Mouse (Mus musculus) T-helper 2 cell (primary cell): ENCODE results near the gene Gm21244.
"Not testable (repeated sequence)": the region's sequence is repeated elsewhere in the genome, so short reads cannot be mapped to it uniquely, and the experiment has no call there.

ENCODE experiments used
- in situ Hi-C: fragments of 300-600 bp; cut with MboI, MseI; formaldehyde crosslinking; loops from one replicate; pipeline ENCODE4 v1.15.1; 2025; ENCODE audit warnings: high pct_unique_total_duplicates

Gene Gm21244

DNA sequence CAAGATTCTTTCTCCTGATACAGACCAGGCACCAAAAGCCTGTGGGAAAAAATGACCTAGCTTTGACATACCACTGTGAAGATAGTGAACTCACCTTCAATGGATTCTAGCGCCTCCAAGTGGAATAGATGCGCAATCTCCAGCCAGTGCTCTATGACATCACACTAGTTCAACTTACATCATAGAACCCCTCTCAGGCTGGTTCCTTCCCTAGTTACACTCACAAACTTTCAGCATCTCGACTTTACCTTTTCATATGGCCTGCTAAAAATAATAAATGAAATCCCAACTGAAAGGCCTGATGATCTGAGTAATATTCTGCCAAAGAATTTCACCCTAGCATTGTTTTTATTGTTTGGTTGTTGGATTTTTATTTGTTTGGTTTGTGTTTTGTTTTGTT, at the start of gene Gm21244:
TSS of gene Gm21244 (minus strand) at position 101 of the 400 bp plus-strand sequence.
- in situ Hi-C loops = not testable (repeated sequence)
